Mouse (Mus musculus): ENCODE data around the gene Sgk2.

GRCm38 (mm10) chr2:163056584-163056983, 69.5 kb downstream of the Sgk2 start:
- TF ChIP-seq POLR2A (IDR thresholded peaks at IDR 0.05; ENCODE audit: borderline replicate concordance, extremely low read depth, insufficient read depth, insufficient read length, poor library complexity, severe bottlenecking) = no peak
- TF ChIP-seq CTCF (IDR thresholded peaks at IDR 0.05; ENCODE audit: borderline replicate concordance, extremely low read depth, insufficient read depth, insufficient read length) = no peak

Data from brain, embryonic 14.5 days (tissue).